Mouse (Mus musculus) hindbrain, embryonic 15.5 days (tissue): ENCODE results near the gene Bid. TPM values are rescaled to one million over a fixed set of nuclear protein-coding genes. Genes with fewer than 3 reads are reported as not detected.

Experiments used
- polyA plus RNA-seq: library from polyadenylated mRNA; unstranded; fragments of >200 nt; fragmentation: Nextera tagmentation; extraction: Ambion mirVana; gene quantifications from 2 replicates; pipeline ENCODE4 v1.2.1, GENCODE M21; 2015

The Bid gene
- polyA plus RNA-seq, 1 experiment from 2014 or later: 39.1 TPM

Other genes with a start within 250 kb of the Bid start
- gene Slc25a18, start 143.3 kb downstream of the Bid start, polyA plus RNA-seq: 19.0 and 22.1 TPM in 2 replicates
- 280 and 286 TPM in 2 replicates for gene Atp6v1e1, start 94.1 kb downstream of the Bid start, polyA plus RNA-seq
- gene Bcl2l13, start 80.6 kb downstream of the Bid start, polyA plus RNA-seq: 28.0 and 29.8 TPM in 2 replicates
- gene Mical3, start 214.1 kb upstream of the Bid start, polyA plus RNA-seq: 34.4 and 37.2 TPM in 2 replicates